Mouse (Mus musculus) neural tube, embryonic 12.5 days (tissue): ENCODE measurements around the gene Ryr2. TPM values are rescaled to one million over a fixed set of nuclear protein-coding genes. Genes with fewer than 3 reads are reported as not detected.

Source experiments
- ATAC-seq: fragments of 200-750 bp; cut with Nextera tagmentation; 2 replicates; pipeline ENCODE4 v1.8.0; 2017; ENCODE audit warnings: low read depth, mild to moderate bottlenecking, moderate TSS enrichment, moderate library complexity; ENCODE audit not compliant: low FRiP score
- H3K27ac ChIP-seq: fragments of 300-500 bp; sonication (generic); 2 replicates; pipeline ENCODE4 v1.5.1; 2016
- H3K27me3 ChIP-seq: fragments of 300-500 bp; sonication (generic); replicated peaks from 2 replicates; pipeline ENCODE4 v1.6.1; 2016; ENCODE audit warnings: mild to moderate bottlenecking
- H3K36me3 ChIP-seq: fragments of 300-500 bp; sonication (generic); 2 replicates; pipeline ENCODE4 v1.6.1; 2016; ENCODE audit warnings: mild to moderate bottlenecking
- H3K4me1 ChIP-seq: fragments of 300-500 bp; sonication (generic); 2 replicates; pipeline ENCODE4 v1.6.1; 2016
- H3K4me2 ChIP-seq: fragments of 300-500 bp; sonication (generic); replicated peaks from 2 replicates; pipeline ENCODE4 v1.6.1; 2016; ENCODE audit warnings: mild to moderate bottlenecking
- H3K4me3 ChIP-seq: fragments of 300-500 bp; sonication (generic); 2 replicates; pipeline ENCODE4 v1.5.1; 2016
- H3K9ac ChIP-seq: fragments of 300-500 bp; sonication (generic); 2 replicates; pipeline ENCODE4 v1.6.1; 2016; ENCODE audit warnings: mild to moderate bottlenecking
- H3K9me3 ChIP-seq: fragments of 300-500 bp; sonication (generic); 2 replicates; pipeline ENCODE4 v1.6.1; 2016; ENCODE audit warnings: mild to moderate bottlenecking
- WGBS: fragments of 180-500 bp; shearing (Covaris S2); methylation state at CpG from one replicate; pipeline ENCODE4 v1.1.7; 2016; 5-methylcytosine and 5-hydroxymethylcytosine counted together
- polyA plus RNA-seq: library from polyadenylated mRNA; unstranded; fragments of >200 nt; fragmentation: Nextera tagmentation; extraction: Ambion mirVana; gene quantifications from 2 replicates; pipeline ENCODE4 v1.2.1, GENCODE M21; 2016

Gene Ryr2
- polyA plus RNA-seq, 1 experiment from 2014 or later = 1.2 TPM

DNA sequence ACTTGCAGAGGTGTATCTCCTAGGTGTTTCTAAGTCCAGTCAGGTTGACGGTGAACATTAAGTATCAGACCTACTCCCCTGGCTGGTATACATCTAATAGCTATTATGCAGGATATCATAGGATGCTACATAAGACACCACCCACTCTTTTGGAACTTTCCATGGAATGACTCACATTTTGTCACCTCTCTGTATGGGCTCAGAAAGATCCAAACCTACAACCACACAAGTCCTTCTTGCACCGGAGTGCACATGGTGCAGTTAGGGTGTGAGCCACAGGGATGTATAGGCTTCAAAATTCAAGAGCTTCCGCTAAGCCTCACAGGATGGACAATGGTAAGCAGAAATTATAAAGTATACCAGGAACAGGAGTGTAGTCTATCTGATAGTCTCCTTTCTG, 52.8 kb downstream of the Ryr2 start:
- WGBS = 98% methylated on average over 3 of the region's 3 CpGs
- Histone ChIP-seq H3K9me3 (no peaks in the 10 kb centered on the region), H3K27me3 (no peaks in the 10 kb centered on the region)

DNA sequence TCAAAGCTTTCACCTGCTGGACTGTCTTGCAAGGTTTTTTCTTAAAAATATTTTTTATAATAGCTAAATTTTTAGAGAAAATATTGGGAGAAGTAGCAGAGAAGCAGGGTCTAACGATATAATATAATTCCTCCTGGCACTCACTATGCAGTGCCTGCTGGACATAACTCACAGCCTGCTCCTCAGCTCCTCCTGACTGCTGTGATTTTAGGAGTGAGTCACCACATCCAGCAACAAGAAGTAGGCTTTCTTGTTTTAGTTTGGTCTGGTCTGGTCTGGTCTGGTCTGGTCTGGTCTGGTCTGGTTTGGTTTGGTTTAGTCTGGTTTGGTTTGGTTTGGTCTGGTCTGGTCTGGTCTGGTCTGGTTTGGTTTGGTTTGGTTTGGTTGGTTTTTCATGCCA, 55.9 kb downstream of the Ryr2 start:
- Histone ChIP-seq H3K4me3 (no peak overlapping the region), H3K4me2 (no peak overlapping the region), H3K9me3 (no peaks in the 10 kb centered on the region), H3K4me1 (no peaks in the 10 kb centered on the region), H3K27ac (no peak overlapping the region), H3K36me3 (no peaks in the 10 kb centered on the region), H3K27me3 (no peaks in the 10 kb centered on the region), H3K9ac (no peak overlapping the region)
- ATAC-seq = no peak
- WGBS = 91% methylated on average over 1 of the region's 1 CpGs

More for the DNA sequence above, 52.8 kb downstream of the Ryr2 start:
- no peak overlapping the region for H3K27ac ChIP-seq
- no peak overlapping the region for H3K9ac ChIP-seq
- no peaks in the 10 kb centered on the region for H3K36me3 ChIP-seq
- no peak overlapping the region for H3K4me3 ChIP-seq
- H3K4me1 ChIP-seq = no peaks in the 10 kb centered on the region
- ATAC-seq = no peak
- H3K4me2 ChIP-seq = no peak overlapping the region

DNA sequence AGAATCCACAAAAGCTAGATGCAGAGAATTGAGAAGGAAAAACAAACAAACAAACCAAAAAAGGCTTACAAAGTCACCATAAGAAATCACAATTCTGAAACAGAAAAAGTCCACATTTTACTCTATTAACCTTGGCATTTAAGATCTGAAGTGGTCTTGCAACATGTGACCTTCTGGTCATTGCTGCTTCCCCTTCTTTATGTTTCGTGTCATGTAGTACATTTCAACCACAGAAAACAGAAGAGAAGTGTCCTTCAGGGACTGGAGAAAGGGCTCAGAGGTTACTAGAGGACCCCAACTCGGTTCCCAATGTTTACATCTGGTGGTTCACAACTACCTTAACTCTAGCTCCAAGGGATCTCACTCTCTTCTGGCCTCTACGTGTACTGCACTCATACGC, 59.7 kb downstream of the Ryr2 start:
- H3K27ac ChIP-seq = no peak overlapping the region
- no peak overlapping the region for H3K4me3 ChIP-seq
- H3K36me3 ChIP-seq = no peaks in the 10 kb centered on the region
- ATAC-seq = no peak
- H3K9me3 ChIP-seq = no peaks in the 10 kb centered on the region
- WGBS = 86% methylated on average over 4 of the region's 4 CpGs
- H3K4me2 ChIP-seq = no peak overlapping the region
- no peak overlapping the region for H3K9ac ChIP-seq
- no peaks in the 10 kb centered on the region for H3K27me3 ChIP-seq
- H3K4me1 ChIP-seq = no peaks in the 10 kb centered on the region

DNA sequence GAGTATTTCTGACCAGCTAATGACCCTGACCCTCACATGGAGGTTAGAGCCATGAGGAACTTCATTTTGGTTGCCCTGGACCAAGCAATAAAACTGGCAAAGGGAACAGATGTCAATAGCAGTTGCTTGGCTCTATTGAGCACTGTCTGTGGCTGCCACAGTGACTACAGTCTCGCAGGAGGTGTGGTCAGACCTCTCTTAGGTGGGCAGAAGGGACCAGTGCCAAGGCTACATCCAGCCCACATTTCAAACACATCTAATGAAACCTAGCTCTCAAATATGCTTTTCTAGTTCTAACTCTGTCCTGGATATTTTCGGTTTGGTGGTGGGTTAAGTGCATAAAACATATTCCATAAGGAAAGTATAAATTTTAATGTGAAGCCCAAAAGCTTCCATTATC, 62.0 kb downstream of the Ryr2 start:
- Histone ChIP-seq H3K9ac (no peak overlapping the region), H3K27ac (no peak overlapping the region), H3K9me3 (no peaks in the 10 kb centered on the region), H3K4me3 (no peak overlapping the region), H3K36me3 (no peaks in the 10 kb centered on the region), H3K4me2 (no peak overlapping the region), H3K4me1 (no peaks in the 10 kb centered on the region), H3K27me3 (no peaks in the 10 kb centered on the region)
- 84% methylated on average over 2 of the region's 2 CpGs for WGBS
- no peak for ATAC-seq

DNA sequence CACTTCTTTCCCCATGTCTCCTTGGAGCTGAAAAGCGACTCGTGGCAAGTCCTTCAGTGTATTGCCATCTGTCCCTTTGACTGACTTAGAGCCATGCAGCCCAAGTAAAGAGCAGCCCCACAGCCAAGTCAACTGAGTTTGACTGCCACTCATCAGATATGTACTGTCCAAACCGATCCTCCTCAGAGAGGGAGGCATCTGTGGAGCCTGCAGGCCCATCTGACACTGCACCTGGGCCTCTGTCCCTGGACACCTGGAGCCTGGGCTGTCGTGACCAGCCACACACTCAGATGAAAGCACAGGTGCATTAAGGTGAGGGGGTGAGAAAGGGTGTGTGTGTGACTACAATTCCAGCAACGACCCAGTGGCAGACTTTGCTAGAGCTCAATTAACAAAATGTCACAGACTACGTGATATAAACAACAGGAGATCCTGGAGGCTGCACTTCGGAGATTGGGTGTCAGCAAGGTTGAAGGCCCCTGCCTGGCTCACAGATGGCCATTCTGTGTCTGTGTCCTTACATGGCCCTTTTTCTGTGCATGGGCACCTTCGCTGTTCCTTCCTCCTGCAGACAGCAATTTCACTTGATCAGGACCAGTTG, 63.8 kb downstream of the Ryr2 start:
- ATAC-seq = no peak
- no peaks in the 10 kb centered on the region for H3K4me1 ChIP-seq
- H3K4me2 ChIP-seq = no peak overlapping the region
- H3K4me3 ChIP-seq = no peak overlapping the region
- H3K9ac ChIP-seq = no peak overlapping the region
- H3K27ac ChIP-seq = no peak overlapping the region
- H3K27me3 ChIP-seq = no peaks in the 10 kb centered on the region
- H3K36me3 ChIP-seq = no peaks in the 10 kb centered on the region
- no peaks in the 10 kb centered on the region for H3K9me3 ChIP-seq
- WGBS = 83% methylated on average over 8 of the region's 8 CpGs

DNA sequence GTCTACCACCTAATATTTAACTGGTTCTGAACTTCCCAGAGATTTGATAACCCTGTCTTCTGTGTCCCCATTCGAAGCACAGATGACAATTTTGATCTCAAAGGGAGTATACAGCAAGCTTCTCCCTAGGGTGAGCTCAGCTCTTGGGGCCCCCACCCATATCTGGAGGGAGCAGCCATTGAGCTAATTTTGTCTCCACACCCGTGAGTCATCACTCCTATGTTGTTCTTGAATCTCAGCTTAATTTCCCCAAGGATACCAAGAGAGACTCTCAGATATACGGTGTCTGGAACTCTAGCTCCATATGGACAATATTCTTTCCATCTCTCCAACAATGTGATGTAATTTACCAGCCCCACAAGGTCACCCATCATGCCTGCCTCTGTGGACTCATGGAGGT, 66.8 kb downstream of the Ryr2 start:
- ATAC-seq = no peak
- H3K9me3 ChIP-seq = no peaks in the 10 kb centered on the region
- WGBS = 80% methylated on average over 3 of the region's 3 CpGs
- H3K27ac ChIP-seq = no peak overlapping the region
- no peaks in the 10 kb centered on the region for H3K36me3 ChIP-seq
- H3K4me3 ChIP-seq = no peak overlapping the region
- H3K27me3 ChIP-seq = no peaks in the 10 kb centered on the region
- H3K9ac ChIP-seq = no peak overlapping the region
- no peak overlapping the region for H3K4me2 ChIP-seq
- no peaks in the 10 kb centered on the region for H3K4me1 ChIP-seq

DNA sequence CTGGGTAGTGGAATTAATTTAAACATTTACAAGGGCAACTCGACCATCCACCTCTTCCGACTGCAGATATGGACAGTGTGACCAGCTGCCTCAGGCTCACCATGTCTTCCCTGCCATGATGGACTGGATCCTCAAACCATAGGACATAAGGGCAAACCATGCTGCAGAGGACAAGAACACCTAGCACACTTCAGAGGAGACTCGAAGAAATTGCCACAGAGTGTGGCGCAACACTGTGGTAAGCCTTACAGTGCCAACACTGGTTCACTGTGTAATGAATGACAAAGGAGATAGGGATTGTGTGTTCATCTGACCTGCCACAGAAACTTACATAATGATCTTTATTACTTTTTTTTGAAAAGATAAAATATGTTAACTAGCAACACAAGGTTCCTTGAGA, 68.1 kb downstream of the Ryr2 start:
- Histone ChIP-seq H3K27ac (no peak overlapping the region), H3K27me3 (no peaks in the 10 kb centered on the region), H3K9me3 (no peaks in the 10 kb centered on the region), H3K4me3 (no peak overlapping the region), H3K4me1 (no peaks in the 10 kb centered on the region), H3K9ac (no peak overlapping the region), H3K36me3 (no peaks in the 10 kb centered on the region), H3K4me2 (no peak overlapping the region)
- no peak for ATAC-seq
- WGBS = 85% methylated on average over 4 of the region's 4 CpGs

DNA sequence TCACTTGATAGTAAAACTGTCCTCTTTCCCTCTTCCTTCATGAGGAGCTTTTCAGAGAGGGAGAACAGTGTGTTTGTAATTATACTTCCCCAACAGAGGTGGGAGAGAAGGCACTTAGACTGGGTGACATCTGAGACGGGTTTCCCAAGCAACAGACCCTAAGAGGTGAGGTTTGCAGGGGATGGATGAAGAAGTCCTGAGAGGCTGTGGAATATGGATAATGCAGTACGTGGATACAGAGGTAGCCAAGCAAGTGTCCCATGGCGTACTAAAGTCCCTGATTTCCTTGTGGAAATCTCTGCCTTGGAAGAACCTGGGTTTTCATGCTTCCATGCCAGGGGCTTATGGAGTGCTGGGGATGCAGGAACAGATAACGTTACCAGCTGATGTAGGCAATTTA, 69.5 kb downstream of the Ryr2 start:
- Histone ChIP-seq H3K4me1 (no peaks in the 10 kb centered on the region), H3K4me2 (no peak overlapping the region), H3K9me3 (no peaks in the 10 kb centered on the region), H3K27ac (no peak overlapping the region), H3K27me3 (no peaks in the 10 kb centered on the region), H3K36me3 (no peaks in the 10 kb centered on the region), H3K4me3 (no peak overlapping the region), H3K9ac (no peak overlapping the region)
- no peak for ATAC-seq
- 85% methylated on average over 4 of the region's 4 CpGs for WGBS

DNA sequence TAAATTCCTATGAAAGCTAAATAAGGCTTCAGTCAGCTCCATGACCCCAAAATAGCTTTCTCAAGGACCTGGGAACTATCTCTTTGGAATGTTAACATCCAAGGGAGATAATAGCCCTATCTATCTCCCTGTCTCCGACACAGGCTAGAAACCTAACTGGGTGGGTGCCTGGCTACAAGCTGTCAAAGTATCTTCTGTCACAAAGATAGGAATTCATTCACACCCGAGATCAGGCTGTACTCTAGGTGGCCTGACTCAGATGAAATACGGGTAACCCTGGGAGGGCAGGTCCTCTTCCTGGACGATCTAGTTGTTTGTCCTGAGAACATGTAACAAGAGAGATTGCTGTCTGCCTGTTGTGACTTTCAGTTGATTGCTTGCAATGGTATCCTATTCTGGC, 69.9 kb downstream of the Ryr2 start:
- Histone ChIP-seq H3K9me3 (no peaks in the 10 kb centered on the region), H3K4me2 (no peak overlapping the region), H3K4me3 (no peak overlapping the region), H3K4me1 (no peaks in the 10 kb centered on the region), H3K27me3 (no peaks in the 10 kb centered on the region), H3K36me3 (no peaks in the 10 kb centered on the region), H3K27ac (no peak overlapping the region), H3K9ac (no peak overlapping the region)
- no peak for ATAC-seq
- 56% methylated on average over 4 of the region's 4 CpGs for WGBS

DNA sequence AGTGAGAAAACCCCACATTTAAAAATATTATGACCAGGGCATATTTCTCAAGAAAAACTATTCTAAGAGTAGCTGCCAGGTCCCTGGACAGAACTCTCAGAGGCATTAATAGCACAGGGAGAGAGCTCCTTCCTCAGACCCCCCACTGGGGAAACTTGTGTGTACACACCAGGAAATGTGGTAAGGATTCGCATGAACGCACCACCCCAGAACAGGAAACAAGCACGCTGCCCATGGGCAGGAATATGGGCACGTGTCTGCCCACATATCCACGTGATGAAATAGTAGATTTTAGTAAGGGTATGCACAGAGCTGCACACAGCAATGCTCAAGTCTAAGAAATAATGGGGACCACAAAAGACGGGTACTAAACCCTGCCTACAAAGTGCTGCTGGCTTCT, 72.8 kb downstream of the Ryr2 start:
- Histone ChIP-seq H3K9me3 (no peaks in the 10 kb centered on the region), H3K27ac (no peak overlapping the region), H3K4me1 (no peaks in the 10 kb centered on the region), H3K27me3 (no peaks in the 10 kb centered on the region), H3K4me3 (no peak overlapping the region), H3K36me3 (no peaks in the 10 kb centered on the region), H3K9ac (no peak overlapping the region), H3K4me2 (no peak overlapping the region)
- ATAC-seq = no peak
- 74% methylated on average over 6 of the region's 6 CpGs for WGBS

DNA sequence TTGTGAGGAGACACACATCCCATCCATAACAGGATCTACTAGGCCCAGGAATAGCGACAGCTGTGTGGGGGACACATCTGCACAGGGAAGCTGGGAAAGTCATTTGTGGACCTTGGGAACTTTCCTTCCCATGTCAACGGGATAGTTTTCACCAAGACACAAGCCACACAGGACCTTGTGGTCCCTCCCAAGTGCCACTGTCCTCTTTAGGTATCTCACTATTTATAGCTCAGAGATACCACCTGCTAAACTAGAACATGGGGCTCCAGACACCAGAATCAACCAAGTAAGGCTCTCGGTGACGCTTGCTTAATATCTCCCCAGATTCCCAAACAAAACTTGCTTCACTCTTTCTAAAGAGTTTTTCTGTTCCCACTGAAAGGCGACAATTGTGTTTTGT, 73.5 kb downstream of the Ryr2 start:
- Histone ChIP-seq H3K9me3 (no peaks in the 10 kb centered on the region), H3K27ac (no peak overlapping the region), H3K36me3 (no peaks in the 10 kb centered on the region), H3K4me3 (no peak overlapping the region), H3K4me1 (no peaks in the 10 kb centered on the region), H3K27me3 (no peaks in the 10 kb centered on the region), H3K4me2 (no peak overlapping the region), H3K9ac (no peak overlapping the region)
- WGBS = 85% methylated on average over 5 of the region's 5 CpGs
- no peak for ATAC-seq

DNA sequence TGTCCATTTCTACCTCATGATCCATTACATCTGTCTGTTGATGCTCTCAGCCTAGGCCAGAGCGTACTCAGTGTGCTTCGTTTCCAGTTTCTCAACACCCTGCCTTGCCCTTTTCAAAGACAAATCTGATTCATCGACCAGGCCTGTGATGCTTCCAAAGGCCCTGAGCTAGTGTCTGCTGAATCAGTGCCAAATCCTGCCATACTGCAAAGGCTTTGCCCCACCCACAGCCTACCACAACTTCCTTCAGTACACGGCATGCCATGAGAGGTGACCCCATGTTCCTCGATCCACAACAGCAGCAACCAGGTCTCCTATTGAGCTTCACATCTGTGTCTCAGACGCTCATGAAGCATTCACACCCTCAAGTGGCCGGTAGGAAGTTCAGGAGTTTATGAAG, 76.9 kb downstream of the Ryr2 start:
- no peak overlapping the region for H3K27ac ChIP-seq
- no peaks in the 10 kb centered on the region for H3K27me3 ChIP-seq
- no peak overlapping the region for H3K9ac ChIP-seq
- H3K4me2 ChIP-seq = no peak overlapping the region
- 93% methylated on average over 7 of the region's 7 CpGs for WGBS
- H3K9me3 ChIP-seq = no peaks in the 10 kb centered on the region
- no peak for ATAC-seq
- H3K4me3 ChIP-seq = no peak overlapping the region
- no peaks in the 10 kb centered on the region for H3K36me3 ChIP-seq
- H3K4me1 ChIP-seq = no peaks in the 10 kb centered on the region

DNA sequence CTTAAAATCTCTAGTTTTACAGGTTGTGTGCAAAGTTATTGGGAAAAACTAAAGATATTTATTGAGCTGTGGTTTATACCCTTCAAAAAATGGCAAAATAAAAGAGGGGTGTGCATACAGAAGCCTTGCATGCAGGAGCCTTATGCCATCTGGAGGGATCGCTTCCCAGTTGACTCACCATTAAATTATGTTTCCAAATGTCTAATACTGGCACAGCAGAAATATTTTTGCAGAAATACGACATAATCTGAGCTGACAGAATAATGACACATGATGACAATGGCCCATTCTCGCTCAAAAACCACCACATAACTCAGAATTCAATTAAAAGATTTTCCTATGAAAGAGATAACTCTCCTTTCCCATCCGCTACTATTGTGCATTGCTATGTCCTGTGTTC, 77.4 kb downstream of the Ryr2 start:
- ATAC-seq = no peak
- Histone ChIP-seq H3K4me2 (no peak overlapping the region), H3K27me3 (no peaks in the 10 kb centered on the region), H3K36me3 (no peaks in the 10 kb centered on the region), H3K9ac (no peak overlapping the region), H3K4me3 (no peak overlapping the region), H3K9me3 (no peaks in the 10 kb centered on the region), H3K27ac (no peak overlapping the region), H3K4me1 (no peaks in the 10 kb centered on the region)
- 93% methylated on average over 4 of the region's 4 CpGs for WGBS
